Mouse (Mus musculus) liver, embryonic 11.5 days (tissue): ENCODE data around the gene Ptprn. TPM values are rescaled to one million over a fixed set of nuclear protein-coding genes. Genes with fewer than 3 reads are reported as not detected.

Source experiments
- ATAC-seq: fragments of 200-750 bp; cut with Nextera tagmentation; replicated peaks from 2 replicates; pipeline ENCODE4 v1.8.0; 2017; ENCODE audit warnings: moderate number of reproducible peaks, mild to moderate bottlenecking, moderate TSS enrichment, moderate library complexity; ENCODE audit not compliant: low FRiP score
- DNase-seq: peaks from one replicate; pipeline ENCODE4 v3.0.0-alpha.2; 2017; ENCODE audit warnings: low spot score
- H3K27ac ChIP-seq: fragments of 300-500 bp; sonication (generic); 2 replicates; pipeline ENCODE4 v1.5.1; 2014; ENCODE audit warnings: mild to moderate bottlenecking, low read depth, low read length, control low read depth
- H3K27me3 ChIP-seq: fragments of 300-500 bp; sonication (generic); replicated peaks from 2 replicates; pipeline ENCODE4 v1.6.1; 2014; ENCODE audit warnings: low read length, mixed read lengths; ENCODE audit not compliant: control insufficient read depth, insufficient read depth
- H3K36me3 ChIP-seq: fragments of 300-500 bp; sonication (generic); 2 replicates; pipeline ENCODE4 v1.6.1; 2014; ENCODE audit warnings: mild to moderate bottlenecking, low read length, moderate library complexity, mixed read lengths; ENCODE audit not compliant: control insufficient read depth, insufficient read depth
- H3K4me1 ChIP-seq: fragments of 300-500 bp; sonication (generic); replicated peaks from 2 replicates; pipeline ENCODE4 v1.6.1; 2014; ENCODE audit warnings: low read length, mixed read lengths; ENCODE audit not compliant: control insufficient read depth, insufficient read depth
- H3K4me2 ChIP-seq: fragments of 300-500 bp; sonication (generic); 2 replicates; pipeline ENCODE4 v1.6.1; 2014; ENCODE audit warnings: mild to moderate bottlenecking, control low read depth, moderate library complexity
- H3K4me3 ChIP-seq: fragments of 300-500 bp; sonication (generic); 2 replicates; pipeline ENCODE4 v1.5.1; 2014; ENCODE audit warnings: low read depth, low read length, control low read depth
- H3K9ac ChIP-seq: fragments of 300-500 bp; sonication (generic); 2 replicates; pipeline ENCODE4 v1.6.1; 2014; ENCODE audit warnings: low read depth, low read length, control low read depth
- H3K9me3 ChIP-seq: fragments of 300-500 bp; sonication (generic); 2 replicates; pipeline ENCODE4 v1.6.1; 2016; ENCODE audit warnings: low read length, inconsistent platforms, mixed read lengths; ENCODE audit not compliant: control insufficient read depth
- WGBS: fragments of 180-500 bp; shearing (Covaris S2); extraction: QIAGEN DNeasy Blood & Tissue Kit; methylation state at CpG from one replicate; pipeline ENCODE4 v1.1.7; 2014; 5-methylcytosine and 5-hydroxymethylcytosine counted together
- polyA plus RNA-seq: library from polyadenylated mRNA; unstranded; fragments of >200 nt; fragmentation: Nextera tagmentation; extraction: Ambion mirVana; gene quantifications from 2 replicates; pipeline ENCODE4 v1.2.1, GENCODE M21; 2014

Gene Ptprn
- polyA plus RNA-seq, 1 experiment from 2014 or later, result 1.0 TPM

- Histone ChIP-seq H3K36me3 (no peaks in the 10 kb centered on the region), H3K27ac (no peak within 1 kb of the TSS), H3K9me3 (no peaks in the 10 kb centered on the region), H3K27me3 (no peaks in the 10 kb centered on the region), H3K4me1 (peaks cover 2% of the 10 kb centered on the region; the same call in 1 of the 2 replicates), H3K4me3 (no peak within 1 kb of the TSS), H3K9ac (no peak within 1 kb of the TSS), H3K4me2 (no peak within 1 kb of the TSS)
- DNase-seq (no peak), ATAC-seq (no peak)
- WGBS, result 71% methylated on average over 5 of the region's 5 CpGs
Measured at GRCm38 (mm10) chr1:75231664-75232152, 32.6 kb downstream of the Ptprn start, which contains the start of gene A630095N17Rik. Gene A630095N17Rik (minus strand): TSS chr1:75232102.

- 76% methylated on average over 4 of the region's 4 CpGs for WGBS
- Histone ChIP-seq H3K27me3 (no peaks in the 10 kb centered on the region), H3K4me2 (no peak overlapping the region), H3K9me3 (no peaks in the 10 kb centered on the region), H3K9ac (no peak overlapping the region), H3K4me3 (no peak overlapping the region), H3K4me1 (peaks cover 2% of the 10 kb centered on the region; the same call in 1 of the 2 replicates), H3K36me3 (no peaks in the 10 kb centered on the region), H3K27ac (no peak overlapping the region)
- ATAC-seq, result no peak
- no peak for DNase-seq
Measured at GRCm38 (mm10) chr1:75231224-75231623, 33.1 kb downstream of the Ptprn start.

- ATAC-seq (0 out of 2 replicates have a peak, but pooled peaks have one; percentile 39), DNase-seq (no peak)
- Histone ChIP-seq H3K4me2 (no peak overlapping the region), H3K9ac (no peak overlapping the region), H3K4me1 (peaks cover 4% of the 10 kb centered on the region), H3K9me3 (no peaks in the 10 kb centered on the region), H3K4me3 (no peak overlapping the region), H3K27ac (no peak overlapping the region), H3K36me3 (no peaks in the 10 kb centered on the region), H3K27me3 (no peaks in the 10 kb centered on the region)
- WGBS, result 64% methylated on average over 7 of the region's 7 CpGs
Measured at GRCm38 (mm10) chr1:75230335-75230994, 33.8 kb downstream of the Ptprn start.

DNA sequence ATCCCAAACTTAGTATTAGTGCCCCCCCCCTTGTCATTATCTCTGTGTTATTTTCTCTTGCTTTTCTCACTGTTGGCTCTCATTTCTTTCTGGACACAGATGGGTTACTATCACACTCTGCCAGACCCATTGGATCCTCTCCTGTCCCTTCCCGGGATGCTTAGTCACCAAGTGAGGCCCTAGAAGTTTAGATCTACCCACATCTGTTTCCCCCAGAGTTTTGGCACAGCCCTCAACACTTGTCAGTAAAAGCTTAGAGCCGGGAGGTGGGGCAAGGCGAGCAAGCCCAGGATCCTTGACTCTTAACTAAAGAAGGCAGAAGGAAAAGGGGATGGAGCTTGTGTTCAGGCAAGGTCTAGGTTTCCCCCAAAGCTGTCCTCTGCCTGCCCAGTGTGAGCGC is 35.1 kb downstream of the Ptprn start:
- Histone ChIP-seq H3K27ac (peak overlapping the region; percentile 19; the same call in 1 of the 2 replicates), H3K4me3 (no peak overlapping the region), H3K27me3 (no peaks in the 10 kb centered on the region), H3K36me3 (no peaks in the 10 kb centered on the region), H3K9me3 (no peaks in the 10 kb centered on the region), H3K9ac (no peak overlapping the region), H3K4me2 (no peak overlapping the region), H3K4me1 (peaks cover 6% of the 10 kb centered on the region; the same call in 1 of the 2 replicates)
- WGBS, result 53% methylated on average over 4 of the region's 4 CpGs
- DNase-seq (no peak), ATAC-seq (peak; percentile 77)

DNA sequence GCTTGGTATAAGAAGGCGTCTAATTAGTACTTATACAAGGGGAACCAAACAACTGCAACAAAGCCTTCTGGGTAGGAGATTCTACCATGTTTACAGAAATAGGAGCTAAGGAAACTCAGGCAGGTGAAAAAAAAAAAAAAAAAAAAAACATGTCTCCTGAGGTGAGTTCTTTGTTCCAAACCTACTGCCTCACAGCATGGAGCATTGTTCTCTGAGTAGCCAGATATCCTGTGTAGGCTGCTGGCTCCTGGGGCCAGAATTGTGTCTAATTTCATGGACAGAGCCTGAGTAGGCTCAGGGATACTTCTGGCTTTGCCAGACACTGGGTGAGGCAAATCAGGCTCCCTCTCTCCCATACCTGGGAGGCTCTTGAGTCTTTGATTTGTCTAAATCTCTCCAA is 36.6 kb downstream of the Ptprn start:
- no peaks in the 10 kb centered on the region for H3K9me3 ChIP-seq
- H3K9ac ChIP-seq, result no peak overlapping the region; the same call in 1 of the 2 replicates
- H3K4me2 ChIP-seq, result no peak overlapping the region
- no peaks in the 10 kb centered on the region for H3K36me3 ChIP-seq
- ATAC-seq (no peak), DNase-seq (no peak)
- peaks cover 6% of the 10 kb centered on the region; the same call in 1 of the 2 replicates for H3K4me1 ChIP-seq
- H3K4me3 ChIP-seq, result no peak overlapping the region
- H3K27me3 ChIP-seq, result no peaks in the 10 kb centered on the region
- no peak overlapping the region for H3K27ac ChIP-seq
- WGBS, result 78% methylated on average over 1 of the region's 1 CpGs

DNA sequence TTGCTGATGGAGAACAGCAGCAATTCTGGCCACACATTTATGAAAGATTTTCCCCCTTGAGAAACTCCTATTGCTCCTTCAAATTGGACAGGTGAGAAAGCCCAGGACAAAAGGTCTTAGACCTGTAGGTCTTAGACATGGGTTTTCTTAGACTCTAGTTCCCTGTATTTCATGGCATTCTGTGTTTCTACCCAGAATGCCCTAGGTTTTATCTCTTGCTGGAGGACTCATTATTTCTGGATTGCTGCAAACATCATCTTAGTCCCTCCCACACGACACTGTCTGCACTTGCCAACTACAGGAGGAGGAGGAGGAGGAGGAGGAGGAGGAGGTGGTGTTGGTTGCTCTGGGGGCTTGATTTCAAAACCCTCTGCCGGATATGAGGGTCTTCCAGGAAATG is 38.2 kb downstream of the Ptprn start:
- 0 out of 2 replicates have a peak, but pooled peaks cover 2% of the 10 kb centered on the region for H3K27me3 ChIP-seq
- H3K9ac ChIP-seq, result no peak overlapping the region
- WGBS, result 42% methylated on average over 2 of the region's 2 CpGs
- DNase-seq (no peak), ATAC-seq (no peak)
- H3K36me3 ChIP-seq, result no peaks in the 10 kb centered on the region
- H3K4me1 ChIP-seq, result peaks cover 6% of the 10 kb centered on the region; the same call in 1 of the 2 replicates
- H3K4me2 ChIP-seq, result no peak overlapping the region
- no peak overlapping the region for H3K4me3 ChIP-seq
- H3K27ac ChIP-seq, result no peak overlapping the region
- H3K9me3 ChIP-seq, result no peaks in the 10 kb centered on the region

GRCm38 (mm10) chr1:75225473-75225872 is 38.8 kb downstream of the Ptprn start:
- peaks cover 8% of the 10 kb centered on the region for H3K27me3 ChIP-seq
- ATAC-seq (no peak), DNase-seq (no peak)
- 48% methylated on average over 3 of the region's 3 CpGs for WGBS
- no peaks in the 10 kb centered on the region for H3K36me3 ChIP-seq
- H3K4me2 ChIP-seq, result no peak overlapping the region
- H3K9ac ChIP-seq, result no peak overlapping the region
- H3K4me3 ChIP-seq, result no peak overlapping the region
- peaks cover 6% of the 10 kb centered on the region; the same call in 1 of the 2 replicates for H3K4me1 ChIP-seq
- no peaks in the 10 kb centered on the region for H3K9me3 ChIP-seq
- H3K27ac ChIP-seq, result no peak overlapping the region

GRCm38 (mm10) chr1:75223532-75223931 is 40.8 kb downstream of the Ptprn start:
- no peak for ATAC-seq
- H3K36me3 ChIP-seq, result no peaks in the 10 kb centered on the region

GRCm38 (mm10) chr1:75222926-75223325 is 41.4 kb downstream of the Ptprn start:
- ATAC-seq (no peak), DNase-seq (no peak)
- Histone ChIP-seq H3K27me3 (peaks cover 20% of the 10 kb centered on the region), H3K4me2 (no peak overlapping the region), H3K27ac (no peak overlapping the region), H3K9ac (no peak overlapping the region), H3K36me3 (no peaks in the 10 kb centered on the region), H3K4me1 (peaks cover 10% of the 10 kb centered on the region; the same call in 1 of the 2 replicates), H3K9me3 (no peaks in the 10 kb centered on the region), H3K4me3 (no peak overlapping the region)
- whole genome bisulfite sequencing, result 75% methylated on average over 6 of the region's 6 CpGs

More at GRCm38 (mm10) chr1:75223532-75223931, 40.8 kb downstream of the Ptprn start:
- no peak for DNase-seq
- no peak overlapping the region for H3K9ac ChIP-seq
- H3K4me3 ChIP-seq, result no peak overlapping the region
- H3K27ac ChIP-seq, result no peak overlapping the region
- no peak overlapping the region for H3K4me2 ChIP-seq
- H3K9me3 ChIP-seq, result no peaks in the 10 kb centered on the region
- H3K27me3 ChIP-seq, result peaks cover 20% of the 10 kb centered on the region
- H3K4me1 ChIP-seq, result peaks cover 10% of the 10 kb centered on the region; the same call in 1 of the 2 replicates
- 47% methylated on average over 6 of the region's 6 CpGs for WGBS
